Mouse (Mus musculus): ENCODE results near the gene Cyfip2. TPM values are rescaled to one million over a fixed set of nuclear protein-coding genes. Genes with fewer than 3 reads are reported as not detected.

Cyfip2 gene
- polyA plus RNA-seq (2012; rRNA removed) = 16.5 and 22.5 TPM in 2 replicates

GRCm38 (mm10) chr11:46312523-46313035 is at the start of gene Cyfip2:
Cyfip2 (minus strand) TSS chr11:46312859.

GRCm38 (mm10) chr11:46235334-46235733 is 77.3 kb downstream of the Cyfip2 start, which contains the start of gene Fndc9:
Fndc9 (plus strand) TSS chr11:46235531.

GRCm38 (mm10) chr11:46165866-46166585 is 146.6 kb downstream of the Cyfip2 start, which contains the start of gene Nipal4:
Nipal4 (minus strand) TSS chr11:46166508.

Other genes starting within 250 kb of the Cyfip2 start
- gene Nipal4, start 146.4 kb downstream of the Cyfip2 start, polyA plus RNA-seq (2012; rRNA removed) = 1.8 and 2.7 TPM in 2 replicates
- gene Fndc9, start 77.3 kb downstream of the Cyfip2 start, polyA plus RNA-seq (2012; rRNA removed) = not detected in 2 replicates
- gene Itk, start 76.7 kb upstream of the Cyfip2 start, polyA plus RNA-seq (2012; rRNA removed) = 0.16 and 0.22 TPM in 2 replicates
- 0.09 and 0.17 TPM in 2 replicates for gene Fam71b, start 83.7 kb upstream of the Cyfip2 start, polyA plus RNA-seq (2012; rRNA removed)
- 18.6 and 49.5 TPM in 2 replicates for gene Med7, start 124.1 kb upstream of the Cyfip2 start, polyA plus RNA-seq (2012; rRNA removed)
- 0.15 and 0.17 TPM in 2 replicates for gene Havcr2, start 142.1 kb upstream of the Cyfip2 start, polyA plus RNA-seq (2012; rRNA removed)
- not detected in 2 replicates for gene Gm12169, start 211.4 kb upstream of the Cyfip2 start, polyA plus RNA-seq (2012; rRNA removed)